Mouse (Mus musculus) WW6 (cell line): ENCODE measurements around the gene Npas3.

Source experiments
- DNase-seq: peaks from one replicate; pipeline ENCODE4 v3.0.0-alpha.2; 2013; ENCODE audit warnings: low read depth, low spot score

Npas3 gene

GRCm38 (mm10) chr12:53295747-53296146 is 47.3 kb downstream of the Npas3 start:
- no peak for DNase-seq

- DNase-seq, result no peak
Measured at GRCm38 (mm10) chr12:53297946-53298840, 49.7 kb downstream of the Npas3 start.

- DNase-seq, result peak; percentile 11
Measured at GRCm38 (mm10) chr12:53300964-53301363, 52.5 kb downstream of the Npas3 start.

- DNase-seq, result no peak
Measured at GRCm38 (mm10) chr12:53302129-53302528, 53.7 kb downstream of the Npas3 start.

GRCm38 (mm10) chr12:53316715-53317114 is 68.2 kb downstream of the Npas3 start:
- DNase-seq, result no peak

GRCm38 (mm10) chr12:53317801-53318200 is 69.3 kb downstream of the Npas3 start:
- no peak for DNase-seq

GRCm38 (mm10) chr12:53320526-53320925 is 72.0 kb downstream of the Npas3 start:
- no peak for DNase-seq

GRCm38 (mm10) chr12:53321018-53321417 is 72.5 kb downstream of the Npas3 start:
- DNase-seq, result no peak

- DNase-seq, result no peak
Measured at GRCm38 (mm10) chr12:53321944-53322343, 73.5 kb downstream of the Npas3 start.

- DNase-seq, result no peak
Measured at GRCm38 (mm10) chr12:53327653-53328188, 79.2 kb downstream of the Npas3 start.

- no peak for DNase-seq
Measured at GRCm38 (mm10) chr12:53328257-53328736, 79.8 kb downstream of the Npas3 start.

- no peak for DNase-seq
Measured at GRCm38 (mm10) chr12:53330141-53330540, 81.7 kb downstream of the Npas3 start.

GRCm38 (mm10) chr12:53331391-53331790 is 82.9 kb downstream of the Npas3 start:
- no peak for DNase-seq

GRCm38 (mm10) chr12:53331800-53332199 is 83.3 kb downstream of the Npas3 start:
- DNase-seq, result no peak

GRCm38 (mm10) chr12:53333251-53333650 is 84.8 kb downstream of the Npas3 start:
- DNase-seq, result no peak

GRCm38 (mm10) chr12:53338349-53338948 is 90.0 kb downstream of the Npas3 start:
- DNase-seq, result no peak

- DNase-seq, result no peak
Measured at GRCm38 (mm10) chr12:53342741-53343140, 94.3 kb downstream of the Npas3 start.

- no peak for DNase-seq
Measured at GRCm38 (mm10) chr12:53351860-53352259, 103.4 kb downstream of the Npas3 start.

GRCm38 (mm10) chr12:53365751-53366150 is 117.3 kb downstream of the Npas3 start:
- no peak for DNase-seq

GRCm38 (mm10) chr12:53384851-53385250 is 136.4 kb downstream of the Npas3 start:
- no peak for DNase-seq

GRCm38 (mm10) chr12:53405856-53406255 is 157.4 kb downstream of the Npas3 start:
- DNase-seq, result no peak

- DNase-seq, result no peak
Measured at GRCm38 (mm10) chr12:53407776-53408175, 159.3 kb downstream of the Npas3 start.

GRCm38 (mm10) chr12:53409711-53410110 is 161.2 kb downstream of the Npas3 start:
- no peak for DNase-seq
